Mouse (Mus musculus) spleen, adult 18-20 months (tissue): ENCODE measurements around the gene Hhipl1.

Source experiments
- DNase-seq, 2 experiments: peaks; one replicate each; pipeline ENCODE4 v3.0.0; 2022; ENCODE audit warnings: mixed read lengths in 2 of 2

Gene Hhipl1

GRCm38 (mm10) chr12:108305812-108306794, at the start of gene Hhipl1:
TSS of gene Hhipl1 (plus strand) at chr12:108306270.
- DNase-seq = no peak

DNA sequence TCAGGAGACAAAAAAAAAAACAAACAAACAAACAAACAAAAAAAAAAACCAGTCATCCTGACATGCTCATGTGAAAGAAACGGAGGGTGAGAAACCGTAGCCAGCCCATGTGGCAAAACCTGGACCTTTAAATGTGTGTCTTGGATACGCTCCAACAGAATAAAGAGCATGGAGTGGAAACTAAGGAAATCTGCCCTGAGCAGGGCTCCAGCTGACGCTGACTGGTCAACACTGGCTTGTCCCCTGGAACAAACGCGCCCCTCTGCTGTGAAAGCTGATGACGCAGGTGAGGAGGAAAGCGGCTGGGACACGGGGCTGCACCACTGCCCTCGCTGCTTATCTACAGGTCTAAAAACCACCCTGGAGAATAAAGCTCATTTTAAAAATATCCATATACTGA, 49.3 kb upstream of the Hhipl1 start:
- DNase-seq = no peak

DNA sequence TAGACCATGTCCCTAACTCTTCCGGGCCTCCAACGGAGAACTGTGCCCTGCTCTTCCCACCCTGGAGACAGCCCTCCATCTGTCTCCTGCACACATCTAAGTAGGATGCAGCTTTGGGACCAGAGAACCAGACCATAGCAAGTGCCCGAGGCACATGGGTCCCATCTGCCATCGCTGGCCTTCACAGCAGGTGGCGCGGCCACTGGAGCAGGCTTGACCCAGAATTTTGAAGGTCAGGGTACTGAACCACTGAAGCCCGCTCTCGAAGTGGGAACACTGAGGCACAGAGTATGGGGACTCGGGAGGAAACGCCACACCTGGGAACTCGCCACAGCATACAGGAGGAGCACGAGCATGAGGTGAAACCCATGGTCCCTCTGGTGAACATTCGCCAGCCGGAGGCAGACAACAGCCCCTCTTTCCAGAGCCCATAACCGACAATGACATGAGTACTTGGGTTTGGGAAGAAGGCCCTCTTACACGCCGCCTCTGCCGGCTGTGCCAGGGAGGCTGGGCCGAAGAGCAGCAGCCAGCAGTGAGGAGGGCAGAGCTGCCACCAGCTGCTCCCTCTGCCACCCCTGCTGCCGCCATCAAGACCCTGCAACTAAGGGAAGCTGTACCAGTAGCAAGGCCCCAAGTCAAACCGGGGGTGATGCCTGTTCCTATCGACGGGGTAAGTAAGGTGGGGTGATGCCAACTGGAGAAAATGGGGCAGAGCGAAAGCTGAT, 46.6 kb upstream of the Hhipl1 start:
- no peak for DNase-seq

GRCm38 (mm10) chr12:108260950-108261349, 45.1 kb upstream of the Hhipl1 start:
- no peak for DNase-seq

DNA sequence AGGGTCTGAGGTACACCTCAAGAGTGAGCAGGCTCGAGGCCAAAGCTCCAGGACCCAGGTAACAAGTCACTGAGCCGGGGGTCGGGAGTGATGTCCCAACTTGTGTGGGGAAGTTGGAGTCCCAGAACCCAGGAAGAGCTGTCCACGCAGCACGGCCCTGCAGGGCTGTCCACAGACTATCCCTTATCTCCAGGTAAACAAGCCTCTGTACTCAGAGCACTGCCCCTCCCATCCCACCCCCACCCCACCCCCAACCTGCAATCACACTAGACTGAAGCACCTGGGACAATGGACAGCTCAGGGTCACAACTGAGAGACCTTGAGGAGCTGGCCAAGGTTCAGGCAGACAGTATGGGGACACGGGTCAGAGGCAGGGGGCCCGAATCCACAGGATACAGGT, 41.2 kb upstream of the Hhipl1 start:
- no peak for DNase-seq

DNA sequence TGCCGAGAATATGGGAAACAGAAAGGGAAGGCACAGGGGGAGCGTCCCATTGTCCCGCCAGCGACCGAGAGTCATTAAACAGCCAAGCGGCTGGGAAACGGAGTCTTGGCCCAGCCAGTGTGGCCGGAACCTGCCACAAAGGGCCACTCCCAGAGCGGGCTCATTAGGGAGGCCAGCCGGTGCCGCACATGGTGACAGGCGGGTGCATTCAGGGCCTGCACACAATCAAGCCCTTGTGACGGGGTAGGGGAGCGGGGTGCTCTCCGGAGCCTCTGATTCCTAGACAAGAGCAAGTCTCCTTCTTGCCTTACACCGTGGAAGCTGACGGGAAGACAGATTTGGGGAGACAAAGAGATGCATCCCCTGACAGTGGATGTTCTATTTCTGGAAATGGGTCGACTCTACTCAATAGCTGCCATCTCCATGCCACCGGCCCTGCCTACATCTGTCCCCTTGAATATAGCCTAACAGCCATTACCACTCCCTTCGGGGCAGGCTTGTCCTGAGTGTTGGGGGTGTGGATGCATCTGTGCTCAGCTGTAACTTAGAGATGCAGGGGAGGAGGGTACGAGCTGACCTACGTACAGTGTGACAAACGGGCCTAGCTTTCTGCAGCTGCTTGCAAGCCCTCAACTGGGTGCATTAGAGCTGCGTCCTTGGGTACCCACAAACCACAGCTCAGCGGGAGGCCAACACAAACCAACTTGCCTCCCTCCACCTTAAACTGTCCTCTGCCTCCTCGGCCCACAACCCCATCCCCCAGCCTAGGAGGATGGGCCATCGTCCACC, 40.0 kb upstream of the Hhipl1 start:
- no peak for DNase-seq

DNA sequence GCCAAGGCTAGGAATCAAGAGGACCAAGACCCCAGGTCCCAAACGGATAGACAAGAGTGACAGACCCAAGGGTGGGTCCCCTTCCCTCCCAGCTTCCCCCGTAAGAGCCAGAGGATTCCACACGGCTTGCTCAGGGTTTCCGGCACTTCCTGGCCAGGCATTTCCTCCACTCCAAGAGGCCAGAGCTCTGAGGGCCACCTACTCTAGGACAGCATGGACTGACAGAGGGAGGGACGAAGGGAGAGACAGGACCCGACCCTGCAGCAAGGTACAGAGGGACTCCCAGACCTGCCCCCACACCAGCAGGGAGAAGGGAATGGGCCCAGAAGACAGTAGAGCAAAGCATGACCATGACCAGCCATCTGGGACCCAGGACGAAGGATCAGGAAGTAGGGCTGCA, 38.4 kb upstream of the Hhipl1 start:
- no peak for DNase-seq

DNA sequence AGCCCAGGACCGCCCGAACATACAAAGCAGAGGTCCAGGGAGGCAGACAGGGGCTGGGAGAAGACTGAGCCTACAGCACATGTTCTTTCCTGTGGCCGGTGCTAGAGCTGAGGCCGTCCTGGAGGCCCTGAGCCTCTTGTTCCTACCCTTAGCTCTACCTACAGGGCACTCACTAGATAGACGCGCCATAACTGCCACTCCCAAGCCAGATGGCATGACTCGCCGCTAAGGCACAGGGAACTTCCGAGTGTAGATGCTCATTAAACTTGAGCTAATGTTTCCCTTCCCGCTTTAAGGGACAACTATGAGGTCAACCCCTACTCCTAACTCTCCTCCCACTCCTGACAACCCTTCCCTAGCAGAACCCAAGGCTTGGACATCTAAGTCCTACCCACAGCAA, 37.1 kb upstream of the Hhipl1 start:
- no peak for DNase-seq

DNA sequence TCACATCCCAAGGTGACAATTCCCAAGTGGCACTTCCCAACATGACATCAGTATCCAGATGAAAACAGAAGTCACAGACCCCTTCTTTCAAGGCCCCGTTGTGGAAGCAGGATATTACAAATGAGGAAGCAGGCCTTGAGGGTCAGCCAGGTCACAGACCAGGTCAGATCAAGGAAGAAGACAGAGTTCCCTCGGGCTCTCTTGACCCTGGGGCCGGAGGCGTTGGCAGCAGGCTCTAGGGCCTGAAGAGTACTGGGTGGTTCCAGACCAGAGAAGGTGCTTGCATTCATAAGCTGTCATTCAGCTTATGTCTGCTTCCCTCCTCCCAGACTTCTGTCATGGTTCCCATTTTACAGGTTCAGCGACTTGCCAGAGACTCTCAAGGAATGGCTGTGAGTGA, 36.4 kb upstream of the Hhipl1 start:
- DNase-seq = no peak

DNA sequence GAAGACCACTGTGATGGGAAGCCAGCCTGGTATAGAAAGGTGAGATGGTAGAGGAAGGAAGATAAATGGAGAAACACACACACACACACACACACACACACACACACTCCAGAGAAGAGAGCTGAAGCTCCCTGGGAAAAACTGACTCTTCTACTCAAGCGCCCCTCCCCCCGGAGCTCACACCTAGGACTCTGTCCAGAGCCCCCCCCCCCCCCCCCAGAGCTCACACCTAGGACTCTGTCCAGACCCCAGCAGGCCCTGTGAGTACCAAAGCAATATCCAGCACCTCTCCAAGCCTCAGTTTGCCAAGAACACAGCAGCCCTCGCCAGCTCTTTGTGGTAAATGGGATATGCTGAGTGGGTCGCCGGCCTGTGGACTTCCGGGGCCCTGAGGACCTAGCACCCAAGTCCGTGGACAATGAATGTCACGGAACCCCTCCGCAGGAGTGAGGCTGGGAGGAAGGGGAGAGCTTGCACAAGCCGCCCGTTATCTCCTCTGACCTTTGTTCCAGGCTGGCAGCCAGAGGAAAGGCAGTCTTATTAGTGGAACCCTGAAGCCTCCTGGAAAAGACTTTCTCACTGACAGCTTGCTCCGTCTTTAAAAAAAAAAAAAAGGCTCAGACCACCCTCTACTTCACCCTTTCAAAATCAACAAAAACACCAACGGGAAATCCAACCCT, 35.7 kb upstream of the Hhipl1 start:
- no peak for DNase-seq

GRCm38 (mm10) chr12:108271351-108272142, 34.5 kb upstream of the Hhipl1 start:
- no peak for DNase-seq

- no peak for DNase-seq
These were observed 33.9 kb upstream of the Hhipl1 start for GRCm38 (mm10) chr12:108272143-108272635.

DNA sequence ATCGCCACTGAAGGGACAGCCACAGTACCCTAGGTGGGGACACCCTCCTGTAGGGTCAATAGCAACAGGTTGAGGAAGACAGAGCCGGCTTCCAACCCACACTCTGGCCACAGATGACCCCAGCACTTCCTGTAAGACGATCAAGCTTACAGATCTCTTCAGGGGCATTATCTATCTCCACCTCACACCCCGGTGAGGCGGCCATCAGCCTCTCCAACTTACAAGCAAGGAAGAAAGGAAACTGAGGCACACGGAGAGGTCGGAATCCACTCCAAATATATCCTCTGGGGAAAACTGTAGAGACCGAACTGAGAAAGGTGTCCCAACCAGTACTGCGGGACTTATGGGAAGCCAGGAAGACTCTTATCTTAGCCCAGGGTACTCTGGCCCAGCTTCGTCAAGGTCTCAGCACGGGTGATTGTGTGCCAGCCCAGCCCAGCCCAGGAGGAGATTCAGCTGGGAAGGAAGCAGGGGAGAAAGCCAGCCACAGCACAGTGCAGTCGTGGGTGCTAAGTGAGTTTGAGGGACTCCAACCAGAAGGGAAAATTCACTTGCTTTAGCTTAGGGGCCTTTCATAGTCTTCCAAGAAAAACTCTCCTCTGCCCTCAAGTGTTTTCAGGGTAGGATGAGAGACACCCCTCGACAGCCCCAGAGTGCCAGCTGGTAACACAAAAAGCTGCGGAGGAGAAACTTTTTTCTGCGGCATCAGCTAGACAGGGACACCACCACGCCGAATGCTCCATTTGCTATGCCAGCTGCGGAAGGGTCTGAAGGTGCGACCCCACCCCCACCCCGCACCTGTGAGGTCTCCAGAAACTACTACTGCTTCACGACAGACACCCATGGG, 32.4 kb upstream of the Hhipl1 start:
- DNase-seq = no peak

DNA sequence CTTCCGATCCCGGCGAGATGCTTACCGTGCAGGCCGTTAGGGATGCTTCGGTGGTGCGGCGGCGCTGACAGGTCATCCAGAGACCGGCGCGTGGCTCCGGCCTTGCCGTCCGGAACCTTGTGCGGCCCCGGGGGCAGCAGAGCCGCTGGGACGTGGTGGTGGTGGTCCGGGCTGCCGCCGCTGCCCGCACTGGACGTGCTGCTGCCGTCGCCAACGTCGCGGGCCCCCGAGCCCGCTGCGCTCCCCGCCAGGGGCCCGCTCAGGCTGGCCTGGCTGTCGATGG, 31.8 kb upstream of the Hhipl1 start:
- DNase-seq = no peak

GRCm38 (mm10) chr12:108274661-108275507, 31.2 kb upstream of the Hhipl1 start, which contains the start of gene Ccdc85c:
TSS of gene Ccdc85c (minus strand) at chr12:108275425.
- DNase-seq = peak in 1 of 2 experiments; percentile 17

DNA sequence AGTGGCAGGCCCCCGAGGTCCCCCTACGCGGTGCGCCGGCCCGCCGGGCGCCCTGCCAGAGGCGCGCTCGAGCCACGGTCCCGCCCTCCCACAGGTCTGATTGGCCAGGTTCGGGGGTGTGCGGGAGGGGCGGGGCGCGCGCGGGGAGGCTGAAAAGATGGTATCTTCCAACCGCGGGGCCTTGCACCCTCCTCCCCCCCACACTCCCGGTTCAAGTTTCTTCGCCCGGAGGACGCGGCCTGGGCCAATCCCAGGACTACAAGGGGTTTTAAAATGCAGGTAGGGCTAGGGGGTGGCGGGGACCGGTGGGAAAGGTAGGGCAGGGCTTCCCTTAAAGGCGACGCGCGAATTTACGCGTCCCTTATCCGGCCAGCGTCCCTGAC, 30.6 kb upstream of the Hhipl1 start:
- DNase-seq = peak; percentile 92 to 93

- peak; percentile 12 to 16 for DNase-seq
These were observed 29.9 kb upstream of the Hhipl1 start for GRCm38 (mm10) chr12:108275920-108276822.

DNA sequence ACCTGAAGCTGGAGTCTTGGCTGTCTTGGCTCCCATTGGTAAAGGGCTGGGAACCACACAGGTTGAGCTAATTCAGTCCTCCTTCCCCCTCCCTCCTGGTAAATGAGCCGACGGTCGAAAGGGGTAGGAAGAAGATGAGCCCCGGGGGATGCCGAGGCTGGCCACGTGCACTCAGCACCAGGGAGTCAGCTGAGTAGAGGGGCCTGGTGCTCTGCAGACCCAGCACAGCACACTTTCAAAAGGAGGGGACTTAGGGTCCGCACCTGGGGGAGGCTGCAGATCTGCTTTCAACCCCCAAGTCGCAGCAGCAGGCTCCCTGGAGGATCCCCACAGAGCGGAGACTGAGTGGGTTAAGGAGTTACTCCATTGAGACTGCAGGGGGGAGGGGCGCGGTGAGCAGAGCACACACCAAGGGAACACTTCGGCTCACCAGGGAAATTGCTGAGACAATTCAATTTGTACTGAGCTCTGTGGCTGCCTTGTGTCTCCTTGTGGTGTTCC, 28.7 kb upstream of the Hhipl1 start:
- DNase-seq = no peak
